Mouse (Mus musculus): ENCODE measurements around the gene Olfr885. TPM values are rescaled to one million over a fixed set of nuclear protein-coding genes. Genes with fewer than 3 reads are reported as not detected.

Gene Olfr885
- not detected in 2 replicates for polyA plus RNA-seq (2015; fragmentation: Nextera tagmentation; extraction: Ambion mirVana)

DNA sequence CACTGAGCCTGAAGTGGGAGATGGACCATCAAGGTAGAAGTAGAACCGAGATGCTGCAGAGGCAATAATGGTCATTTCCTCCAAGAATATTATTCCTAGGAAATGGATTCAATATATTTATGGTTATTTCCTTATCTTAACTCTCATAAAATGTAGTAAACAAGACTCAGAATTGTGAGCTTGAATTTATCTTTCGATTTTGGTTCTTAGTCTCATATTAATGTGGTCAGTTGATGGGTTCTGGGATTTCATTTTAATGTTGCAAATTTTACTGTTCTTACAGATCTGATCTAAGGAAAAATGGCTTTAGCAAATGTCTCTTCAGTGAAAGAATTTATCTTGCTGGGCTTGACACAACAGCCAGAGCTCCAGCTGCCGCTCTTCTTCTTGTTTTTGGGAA, at the start of gene Olfr885:
TSS of gene Olfr885 (plus strand) at position 301 of the 400 bp plus-strand sequence.
- ATAC-seq (replicated peaks; ENCODE audit: insufficient number of reproducible peaks, insufficient read depth, low FRiP score, low read depth), result no peak
- no peak within 1 kb of the TSS for H3K4me2 ChIP-seq
- no peaks in the 10 kb centered on the region for H3K9me3 ChIP-seq (replicated peaks)
- H3K27me3 ChIP-seq, result no peaks in the 10 kb centered on the region
- 81% methylated on average over 3 of the region's 3 CpGs for WGBS
- no peak within 1 kb of the TSS for H3K27ac ChIP-seq
- H3K4me1 ChIP-seq (replicated peaks), result no peaks in the 10 kb centered on the region
- H3K9ac ChIP-seq, result no peak within 1 kb of the TSS
- no peak within 1 kb of the TSS for H3K4me3 ChIP-seq
- H3K36me3 ChIP-seq, result no peaks in the 10 kb centered on the region

DNA sequence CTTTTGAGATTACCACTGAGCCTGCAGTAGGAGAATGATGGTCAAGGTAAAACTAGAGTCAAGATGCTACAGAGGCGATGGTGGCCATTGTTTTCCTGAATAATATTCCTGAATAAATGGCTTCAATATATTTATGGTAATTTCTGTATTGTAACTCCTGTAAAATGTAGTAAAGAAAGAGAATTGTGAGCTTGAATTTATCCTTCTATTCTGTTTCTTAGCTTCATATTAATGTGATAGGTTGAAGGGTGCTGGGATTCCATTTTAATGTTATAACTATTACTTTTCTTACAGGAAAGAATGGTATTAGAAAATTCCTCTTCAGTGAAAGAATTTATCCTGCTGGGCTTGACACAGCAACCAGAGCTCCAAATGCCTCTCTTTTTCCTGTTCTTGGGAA, 35.6 kb upstream of the Olfr885 start, which contains the start of gene Olfr883:
TSS of gene Olfr883 (plus strand) at position 301 of the 400 bp plus-strand sequence.
- no peaks in the 10 kb centered on the region for H3K9me3 ChIP-seq (replicated peaks)
- no peak within 1 kb of the TSS for H3K4me2 ChIP-seq
- H3K9ac ChIP-seq, result no peak within 1 kb of the TSS
- no peak for ATAC-seq (replicated peaks; ENCODE audit: insufficient number of reproducible peaks, insufficient read depth, low FRiP score, low read depth)
- WGBS, result 70% methylated on average over 1 of the region's 1 CpGs
- H3K4me1 ChIP-seq (replicated peaks), result no peaks in the 10 kb centered on the region
- H3K4me3 ChIP-seq, result no peak within 1 kb of the TSS
- H3K27ac ChIP-seq, result no peak within 1 kb of the TSS
- no peaks in the 10 kb centered on the region for H3K27me3 ChIP-seq
- H3K36me3 ChIP-seq, result no peaks in the 10 kb centered on the region

DNA sequence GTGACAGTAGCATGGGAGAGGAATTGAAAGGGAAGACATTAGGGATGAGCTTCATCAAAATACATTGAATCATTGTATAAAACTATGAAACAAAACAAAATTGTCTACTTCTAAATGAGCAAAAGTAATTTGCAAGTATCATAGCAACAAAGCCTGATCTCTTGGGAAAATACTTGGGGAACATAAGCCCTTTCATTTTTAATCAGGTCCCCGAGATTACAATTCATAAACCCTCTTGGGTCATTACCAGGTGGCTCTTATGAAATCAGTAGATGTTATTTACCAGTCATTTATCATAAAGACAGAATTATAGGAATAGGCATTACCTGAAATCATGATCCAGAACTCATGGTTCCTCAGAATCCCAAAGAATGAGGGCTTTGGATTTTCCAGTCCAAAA, 14.9 kb upstream of the Olfr885 start, which contains the start of gene Olfr884:
TSS of gene Olfr884 (plus strand) at position 301 of the 400 bp plus-strand sequence.
- no peak for ATAC-seq (replicated peaks; ENCODE audit: insufficient number of reproducible peaks, insufficient read depth, low FRiP score, low read depth)
- Histone ChIP-seq H3K36me3 (no peaks in the 10 kb centered on the region), H3K4me2 (no peak within 1 kb of the TSS), H3K4me3 (no peak within 1 kb of the TSS), H3K27ac (no peak within 1 kb of the TSS), H3K4me1 (replicated peaks) (no peaks in the 10 kb centered on the region), H3K9ac (no peak within 1 kb of the TSS), H3K9me3 (replicated peaks) (no peaks in the 10 kb centered on the region), H3K27me3 (no peaks in the 10 kb centered on the region)
- WGBS, result 45% methylated on average over 1 of the region's 1 CpGs

DNA sequence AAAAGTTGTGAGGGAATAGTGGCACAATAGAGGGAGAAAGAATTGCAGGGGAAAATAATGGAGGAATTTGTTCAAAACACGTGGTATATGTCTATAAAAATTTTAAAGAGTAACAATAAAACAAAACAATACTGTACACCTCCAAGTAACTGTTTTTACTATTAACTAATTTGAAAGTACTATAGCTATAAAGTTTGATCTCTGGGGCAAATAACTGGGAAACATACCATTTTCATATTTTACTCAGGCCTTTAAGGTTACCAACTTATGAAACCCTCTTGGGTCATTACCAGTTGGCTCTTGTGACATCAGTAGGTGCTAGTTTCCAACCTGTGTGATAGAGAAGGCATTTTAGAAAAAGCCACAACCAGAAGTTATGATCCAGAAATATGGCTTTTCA, 22.6 kb downstream of the Olfr885 start, which contains the start of gene Olfr887:
TSS of gene Olfr887 (plus strand) at position 301 of the 400 bp plus-strand sequence.
- WGBS, result 78% methylated on average over 1 of the region's 1 CpGs
- Histone ChIP-seq H3K4me2 (no peak within 1 kb of the TSS), H3K27me3 (no peaks in the 10 kb centered on the region), H3K27ac (no peak within 1 kb of the TSS), H3K4me3 (no peak within 1 kb of the TSS), H3K36me3 (no peaks in the 10 kb centered on the region), H3K9ac (no peak within 1 kb of the TSS), H3K9me3 (replicated peaks) (no peaks in the 10 kb centered on the region), H3K4me1 (replicated peaks) (no peaks in the 10 kb centered on the region)
- ATAC-seq (replicated peaks; ENCODE audit: insufficient number of reproducible peaks, insufficient read depth, low FRiP score, low read depth), result no peak

DNA sequence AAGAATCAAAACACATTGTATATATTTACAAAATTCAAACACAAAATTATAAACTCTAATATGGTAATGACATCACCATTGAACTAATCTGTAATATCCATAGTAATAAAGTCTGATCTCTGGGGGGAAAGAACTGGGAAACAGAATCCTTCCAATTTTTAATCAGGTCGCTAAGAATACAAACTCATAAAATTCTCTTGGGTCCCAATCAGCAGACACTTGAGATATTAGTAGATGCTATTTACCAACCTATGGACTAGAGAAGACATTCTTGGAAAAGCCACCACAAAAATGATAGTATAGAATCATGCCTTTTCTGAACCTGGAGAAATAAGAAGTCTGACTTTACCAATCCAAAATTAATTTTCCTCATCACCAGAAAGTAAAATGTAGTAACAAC, 46.7 kb downstream of the Olfr885 start, which contains the start of gene Olfr888:
TSS of gene Olfr888 (plus strand) at position 301 of the 400 bp plus-strand sequence.
- no peak for ATAC-seq (replicated peaks; ENCODE audit: insufficient number of reproducible peaks, insufficient read depth, low FRiP score, low read depth)
- no peaks in the 10 kb centered on the region for H3K36me3 ChIP-seq
- no peaks in the 10 kb centered on the region for H3K9me3 ChIP-seq (replicated peaks)
- no peak within 1 kb of the TSS for H3K4me3 ChIP-seq
- H3K4me1 ChIP-seq (replicated peaks), result no peaks in the 10 kb centered on the region
- H3K27ac ChIP-seq, result no peak within 1 kb of the TSS
- 53% methylated on average over 1 of the region's 1 CpGs for WGBS
- no peak within 1 kb of the TSS for H3K9ac ChIP-seq
- H3K4me2 ChIP-seq, result no peak within 1 kb of the TSS
- H3K27me3 ChIP-seq, result no peaks in the 10 kb centered on the region

Other genes with a start within 250 kb of the Olfr885 start
- not detected in 2 replicates for gene Olfr877, start 207.1 kb upstream of the Olfr885 start, polyA plus RNA-seq (2015; fragmentation: Nextera tagmentation; extraction: Ambion mirVana)
- not detected in 2 replicates for gene Olfr145, start 164.6 kb upstream of the Olfr885 start, polyA plus RNA-seq (2015; fragmentation: Nextera tagmentation; extraction: Ambion mirVana)
- not detected in 2 replicates for gene Olfr878, start 143.5 kb upstream of the Olfr885 start, polyA plus RNA-seq (2015; fragmentation: Nextera tagmentation; extraction: Ambion mirVana)
- not detected in 2 replicates for gene Olfr881, start 69.5 kb upstream of the Olfr885 start, polyA plus RNA-seq (2015; fragmentation: Nextera tagmentation; extraction: Ambion mirVana)
- gene Olfr883, start 35.5 kb upstream of the Olfr885 start, polyA plus RNA-seq (2015; fragmentation: Nextera tagmentation; extraction: Ambion mirVana), result not detected in 2 replicates
- gene Olfr884, start 14.8 kb upstream of the Olfr885 start, polyA plus RNA-seq (2015; fragmentation: Nextera tagmentation; extraction: Ambion mirVana), result not detected in 2 replicates
- gene Olfr887, start 22.8 kb downstream of the Olfr885 start, polyA plus RNA-seq (2015; fragmentation: Nextera tagmentation; extraction: Ambion mirVana), result not detected in 2 replicates
- not detected in 2 replicates for gene Olfr888, start 46.8 kb downstream of the Olfr885 start, polyA plus RNA-seq (2015; fragmentation: Nextera tagmentation; extraction: Ambion mirVana)
- gene Olfr889, start 53.9 kb downstream of the Olfr885 start, polyA plus RNA-seq (2015; fragmentation: Nextera tagmentation; extraction: Ambion mirVana), result 0.03 TPM in 1 of 2 replicates, not detected in the other
- not detected in 2 replicates for gene Olfr890, start 81.2 kb downstream of the Olfr885 start, polyA plus RNA-seq (2015; fragmentation: Nextera tagmentation; extraction: Ambion mirVana)
- gene Olfr891, start 119.5 kb downstream of the Olfr885 start, polyA plus RNA-seq (2015; fragmentation: Nextera tagmentation; extraction: Ambion mirVana), result not detected in 2 replicates
- not detected in 2 replicates for gene Olfr893, start 147.0 kb downstream of the Olfr885 start, polyA plus RNA-seq (2015; fragmentation: Nextera tagmentation; extraction: Ambion mirVana)
- not detected in 2 replicates for gene Olfr894, start 156.7 kb downstream of the Olfr885 start, polyA plus RNA-seq (2015; fragmentation: Nextera tagmentation; extraction: Ambion mirVana)
- gene Olfr143, start 191.5 kb downstream of the Olfr885 start, polyA plus RNA-seq (2015; fragmentation: Nextera tagmentation; extraction: Ambion mirVana), result not detected in 2 replicates
- not detected in 2 replicates for gene Olfr895, start 206.5 kb downstream of the Olfr885 start, polyA plus RNA-seq (2015; fragmentation: Nextera tagmentation; extraction: Ambion mirVana)
- gene Olfr896-ps1, start 229.8 kb downstream of the Olfr885 start, polyA plus RNA-seq (2015; fragmentation: Nextera tagmentation; extraction: Ambion mirVana), result not detected in 2 replicates